Mouse (Mus musculus): ENCODE measurements around the gene Exoc4.

DNA sequence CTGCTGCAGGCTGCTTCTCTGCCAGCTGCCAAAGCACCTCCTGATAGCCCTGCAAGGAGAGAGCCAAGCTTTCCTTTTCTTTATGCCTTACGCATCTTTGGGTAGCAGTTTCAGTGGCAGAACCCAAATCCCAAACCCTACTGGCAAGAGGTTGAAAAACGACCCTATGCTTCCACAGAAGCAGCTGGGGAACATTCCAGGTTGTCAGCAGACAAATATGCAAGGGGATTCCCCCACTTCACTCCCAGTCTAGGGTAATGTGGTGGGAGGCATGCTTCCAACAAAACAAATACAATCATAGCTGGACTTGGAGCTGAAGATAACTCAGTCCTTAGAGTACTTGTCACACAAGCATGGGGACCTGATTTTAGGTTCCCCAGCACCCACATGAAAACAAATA is 643.3 kb downstream of the Exoc4 start:
- TF ChIP-seq CTCF (IDR thresholded peaks at IDR 0.05; ENCODE audit: low read depth) (no peak), EP300 (optimal IDR thresholded peaks at IDR 0.05) (no peak)
